Mouse (Mus musculus) lung, embryonic 15.5 days (tissue): ENCODE data around the gene Zbtb7a. TPM values are rescaled to one million over a fixed set of nuclear protein-coding genes. Genes with fewer than 3 reads are reported as not detected.
A peak's percentile ranks its signal among the peaks of the same experiment; 100 is the strongest.
"Not testable (repeated sequence)": the region's sequence is repeated elsewhere in the genome, so short reads cannot be mapped to it uniquely, and the experiment has no call there.

ENCODE experiments used
- ATAC-seq: fragments of 200-750 bp; cut with Nextera tagmentation; 2 replicates; pipeline ENCODE4 v1.8.0; 2017; ENCODE audit warnings: moderate number of reproducible peaks, borderline replicate concordance; ENCODE audit not compliant: low FRiP score, low TSS enrichment; ENCODE audit errors: extremely low read depth
- H3K27ac ChIP-seq: fragments of 300-500 bp; sonication (generic); 2 replicates; pipeline ENCODE4 v1.5.1; 2015; ENCODE audit warnings: moderate library complexity, mild to moderate bottlenecking, inconsistent platforms
- H3K27me3 ChIP-seq: fragments of 300-500 bp; sonication (generic); 2 replicates; pipeline ENCODE4 v1.6.1; 2015; ENCODE audit warnings: inconsistent platforms
- H3K36me3 ChIP-seq: fragments of 300-500 bp; sonication (generic); 2 replicates; pipeline ENCODE4 v1.6.1; 2015; ENCODE audit warnings: inconsistent platforms
- H3K4me1 ChIP-seq: fragments of 300-500 bp; sonication (generic); 2 replicates; pipeline ENCODE4 v1.6.1; 2015; ENCODE audit warnings: inconsistent platforms
- H3K4me2 ChIP-seq: fragments of 300-500 bp; sonication (generic); 2 replicates; pipeline ENCODE4 v1.6.1; 2015; ENCODE audit warnings: inconsistent platforms, mild to moderate bottlenecking, moderate library complexity
- H3K4me3 ChIP-seq: fragments of 300-500 bp; sonication (generic); 2 replicates; pipeline ENCODE4 v1.5.1; 2015; ENCODE audit warnings: mild to moderate bottlenecking, inconsistent platforms
- H3K9ac ChIP-seq: fragments of 300-500 bp; sonication (generic); 2 replicates; pipeline ENCODE4 v1.6.1; 2015; ENCODE audit warnings: inconsistent platforms
- H3K9me3 ChIP-seq: fragments of 300-500 bp; sonication (generic); 2 replicates; pipeline ENCODE4 v1.6.1; 2016; ENCODE audit warnings: inconsistent platforms
- WGBS: fragments of 180-500 bp; shearing (Covaris S2); methylation state at CpG from one replicate; pipeline ENCODE4 v1.1.7; 2015; 5-methylcytosine and 5-hydroxymethylcytosine counted together
- polyA plus RNA-seq: library from polyadenylated mRNA; unstranded; fragments of >200 nt; fragmentation: Nextera tagmentation; extraction: Ambion mirVana; gene quantifications from 2 replicates; pipeline ENCODE4 v1.2.1, GENCODE M21; 2015

Zbtb7a gene
- polyA plus RNA-seq, 1 experiment from 2014 or later = 36.9 TPM

DNA sequence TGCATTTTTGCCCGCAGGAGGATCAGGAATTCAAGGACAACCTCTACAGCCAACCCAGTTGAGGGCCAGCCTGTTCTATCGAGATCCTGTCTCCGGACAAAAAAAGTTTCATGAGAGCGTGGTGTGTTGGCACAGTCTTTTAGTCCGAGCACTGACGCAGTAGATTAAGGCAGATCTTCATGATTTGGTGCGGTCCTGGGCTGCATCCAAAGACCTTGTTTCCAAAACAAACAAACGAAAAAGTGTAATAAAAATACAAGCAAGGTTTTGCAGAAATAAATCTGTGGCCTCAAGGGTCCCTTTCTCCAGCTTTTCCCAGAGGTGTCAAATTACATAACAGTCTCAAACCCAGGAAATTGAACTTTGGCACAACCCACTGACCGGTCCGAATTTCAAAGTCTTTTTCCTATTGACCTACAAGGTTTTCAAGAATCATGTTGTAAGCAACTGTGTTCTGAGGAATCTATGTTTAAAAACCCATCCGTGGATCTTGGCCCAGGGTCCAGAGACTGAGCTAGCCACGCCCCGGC lies 41.0 kb downstream of the Zbtb7a start:
- ATAC-seq = peak; percentile 9; the same call in 1 of the 2 replicates
- peaks cover 48% of the 10 kb centered on the region for H3K4me1 ChIP-seq

DNA sequence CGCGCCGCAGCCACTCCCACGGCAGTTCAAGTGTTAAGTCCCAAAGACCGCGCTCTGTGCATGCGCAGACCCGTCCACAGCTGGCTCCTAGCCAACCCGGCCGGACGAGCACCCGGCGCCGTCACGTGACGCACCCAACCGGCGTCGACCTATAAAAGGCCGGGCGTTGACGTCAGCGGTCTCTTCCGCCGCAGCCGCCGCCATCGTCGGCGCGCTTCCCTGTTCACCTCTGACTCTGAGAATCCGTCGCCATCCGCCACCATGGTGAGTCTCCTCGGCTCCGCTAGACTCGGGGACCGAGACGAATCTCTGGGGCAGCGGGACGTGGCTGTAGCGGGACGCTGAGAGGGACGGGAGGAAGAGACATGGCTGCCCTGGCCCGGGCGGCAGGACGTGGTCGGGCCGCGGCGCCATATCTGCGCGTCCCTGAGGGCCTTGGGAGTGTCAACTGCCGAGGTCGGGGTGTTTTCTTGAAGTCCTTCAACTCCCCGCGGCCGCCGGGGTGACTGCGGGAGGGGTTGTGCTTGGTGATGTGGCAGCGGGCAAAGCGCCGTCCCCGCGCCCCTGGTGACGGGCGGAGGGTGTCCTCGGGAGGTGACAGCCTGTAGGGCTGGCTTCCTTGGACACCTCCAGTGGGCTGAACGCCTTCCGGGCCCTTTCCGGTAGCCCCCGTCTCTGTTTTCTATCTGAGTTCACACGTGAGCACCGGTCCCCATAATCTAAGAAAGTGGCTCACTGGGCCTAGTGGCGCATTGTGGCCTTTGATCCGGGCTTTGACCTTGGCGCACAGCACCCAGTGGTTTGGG lies 41.6 kb downstream of the Zbtb7a start, which contains the start of gene Eef2:
Gene Eef2 (plus strand): TSS at position 166 of the 806 bp plus-strand sequence.
- H3K36me3 ChIP-seq = peaks cover 43% of the 10 kb centered on the region
- peak within 1 kb of the TSS; percentile 78 for H3K4me2 ChIP-seq
- H3K4me3 ChIP-seq = peak within 1 kb of the TSS; percentile 77
- peak; percentile 86 for ATAC-seq
- WGBS = under 1% methylated on average over 77 of the region's 77 CpGs
- H3K9me3 ChIP-seq = no peaks in the 10 kb centered on the region
- peak within 1 kb of the TSS; percentile 87 for H3K27ac ChIP-seq
- H3K9ac ChIP-seq = peak within 1 kb of the TSS; percentile 89
- H3K27me3 ChIP-seq = no peaks in the 10 kb centered on the region
- peaks cover 53% of the 10 kb centered on the region for H3K4me1 ChIP-seq

More for the DNA sequence above, 41.0 kb downstream of the Zbtb7a start:
- Histone ChIP-seq H3K4me2 (peak overlapping the region; percentile 78), H3K27me3 (no peaks in the 10 kb centered on the region), H3K9ac (peak overlapping the region; percentile 31), H3K36me3 (peaks cover 36% of the 10 kb centered on the region), H3K4me3 (peak overlapping the region; percentile 77), H3K27ac (peak overlapping the region; percentile 87), H3K9me3 (no peaks in the 10 kb centered on the region)
- 2% methylated on average over 13 of the region's 13 CpGs for WGBS

- Histone ChIP-seq H3K9me3 (no peaks in the 10 kb centered on the region), H3K27me3 (no peaks in the 10 kb centered on the region), H3K27ac (peak overlapping the region; percentile 69; the same call in 1 of the 2 replicates), H3K4me1 (peaks cover 57% of the 10 kb centered on the region), H3K4me3 (peak overlapping the region; percentile 77), H3K9ac (peak overlapping the region; percentile 89), H3K4me2 (peak overlapping the region; percentile 78), H3K36me3 (peaks cover 50% of the 10 kb centered on the region)
- WGBS = 6% methylated on average over 16 of the region's 16 CpGs
- no peak for ATAC-seq
Measured at GRCm38 (mm10) chr10:81177491-81177925, 42.5 kb downstream of the Zbtb7a start.

DNA sequence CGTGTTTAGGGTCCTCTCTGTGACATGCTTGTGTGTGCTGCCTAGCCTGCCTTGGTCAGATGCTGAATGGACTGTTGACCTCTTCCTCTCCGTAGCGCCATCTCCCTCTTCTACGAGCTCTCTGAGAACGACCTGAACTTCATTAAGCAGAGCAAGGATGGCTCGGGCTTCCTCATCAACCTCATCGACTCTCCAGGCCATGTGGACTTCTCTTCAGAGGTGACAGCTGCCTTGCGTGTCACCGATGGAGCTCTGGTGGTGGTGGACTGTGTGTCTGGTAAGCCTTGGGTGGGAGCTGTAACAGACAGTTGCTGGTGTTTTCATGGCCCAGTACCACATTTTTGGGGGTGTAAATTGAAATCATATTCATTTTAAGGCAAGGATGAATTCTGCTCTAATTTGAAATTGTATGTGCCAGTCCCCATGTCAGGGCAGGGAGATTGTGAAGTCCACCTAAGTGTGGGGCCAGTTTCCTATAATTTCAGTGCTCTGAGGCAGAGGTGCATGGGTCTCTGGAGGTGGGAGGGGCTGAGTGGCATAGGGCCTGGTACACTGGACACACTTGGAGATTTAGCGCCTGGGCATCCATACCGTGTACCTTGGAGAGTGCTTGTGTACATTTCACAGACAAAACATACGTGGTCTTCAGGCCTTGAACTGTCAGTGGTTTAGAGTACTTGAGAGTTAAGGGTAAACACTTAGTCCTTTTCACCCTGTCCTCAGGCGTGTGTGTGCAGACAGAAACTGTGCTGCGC lies 43.1 kb downstream of the Zbtb7a start:
- Histone ChIP-seq H3K9me3 (no peaks in the 10 kb centered on the region), H3K27ac (no peak overlapping the region), H3K4me1 (peaks cover 54% of the 10 kb centered on the region), H3K9ac (peak overlapping the region; percentile 89), H3K36me3 (peaks cover 50% of the 10 kb centered on the region), H3K4me2 (peak overlapping the region; percentile 78), H3K27me3 (no peaks in the 10 kb centered on the region), H3K4me3 (peak overlapping the region; percentile 77)
- WGBS = 51% methylated on average over 14 of the region's 14 CpGs
- no peak for ATAC-seq

GRCm38 (mm10) chr10:81178927-81179326 lies 43.9 kb downstream of the Zbtb7a start:
- peaks cover 50% of the 10 kb centered on the region for H3K36me3 ChIP-seq
- peaks cover 53% of the 10 kb centered on the region for H3K4me1 ChIP-seq
- no peaks in the 10 kb centered on the region for H3K9me3 ChIP-seq
- WGBS = 89% methylated on average over 11 of the region's 11 CpGs
- H3K27ac ChIP-seq = no peak overlapping the region
- no peak overlapping the region for H3K9ac ChIP-seq
- no peak for ATAC-seq
- no peak overlapping the region for H3K4me3 ChIP-seq
- no peak overlapping the region for H3K4me2 ChIP-seq
- H3K27me3 ChIP-seq = no peaks in the 10 kb centered on the region

DNA sequence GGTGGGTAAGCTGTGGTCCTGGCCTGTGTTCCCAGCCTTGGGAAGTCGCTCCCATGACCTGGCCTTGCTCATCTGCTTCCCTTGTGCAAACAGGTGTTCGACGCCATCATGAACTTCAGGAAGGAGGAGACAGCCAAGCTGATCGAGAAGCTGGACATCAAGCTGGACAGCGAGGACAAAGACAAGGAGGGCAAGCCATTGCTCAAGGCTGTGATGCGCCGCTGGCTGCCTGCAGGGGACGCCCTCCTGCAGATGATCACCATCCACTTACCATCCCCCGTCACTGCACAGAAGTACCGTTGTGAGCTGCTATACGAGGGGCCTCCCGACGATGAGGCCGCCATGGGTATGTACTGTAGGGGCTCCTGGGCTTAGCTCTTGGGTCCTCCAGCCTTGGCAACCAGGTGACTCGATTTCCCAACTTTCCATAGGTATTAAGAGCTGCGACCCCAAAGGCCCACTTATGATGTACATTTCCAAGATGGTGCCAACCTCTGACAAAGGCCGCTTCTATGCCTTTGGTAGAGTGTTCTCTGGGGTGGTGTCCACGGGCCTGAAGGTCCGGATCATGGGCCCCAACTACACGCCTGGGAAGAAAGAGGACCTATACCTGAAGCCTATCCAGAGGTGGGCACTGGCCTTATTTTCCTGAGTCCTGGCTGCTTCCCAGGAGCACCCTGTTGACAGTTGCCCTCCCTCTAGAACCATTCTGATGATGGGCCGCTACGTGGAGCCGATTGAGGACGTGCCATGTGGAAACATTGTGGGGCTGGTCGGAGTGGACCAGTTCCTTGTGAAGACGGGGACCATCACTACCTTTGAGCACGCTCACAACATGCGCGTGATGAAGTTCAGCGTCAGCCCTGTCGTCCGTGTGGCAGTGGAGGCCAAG lies 44.7 kb downstream of the Zbtb7a start:
- H3K36me3 ChIP-seq = peaks cover 50% of the 10 kb centered on the region
- no peak overlapping the region for H3K27ac ChIP-seq
- no peak for ATAC-seq
- H3K4me2 ChIP-seq = no peak overlapping the region
- peaks cover 53% of the 10 kb centered on the region for H3K4me1 ChIP-seq
- 83% methylated on average over 32 of the region's 32 CpGs for WGBS
- H3K9me3 ChIP-seq = no peaks in the 10 kb centered on the region
- no peak overlapping the region for H3K9ac ChIP-seq
- H3K4me3 ChIP-seq = no peak overlapping the region
- no peaks in the 10 kb centered on the region for H3K27me3 ChIP-seq

GRCm38 (mm10) chr10:81180946-81181345 lies 45.9 kb downstream of the Zbtb7a start:
- Histone ChIP-seq H3K4me1 (peaks cover 50% of the 10 kb centered on the region), H3K36me3 (peaks cover 58% of the 10 kb centered on the region), H3K4me3 (no peak overlapping the region), H3K27me3 (no peaks in the 10 kb centered on the region), H3K9ac (no peak overlapping the region), H3K9me3 (no peaks in the 10 kb centered on the region), H3K4me2 (no peak overlapping the region), H3K27ac (no peak overlapping the region)
- no peak for ATAC-seq
- WGBS = 89% methylated on average over 13 of the region's 13 CpGs

- not testable (repeated sequence) for H3K4me2 ChIP-seq, ATAC-seq, H3K27me3 ChIP-seq, H3K9ac ChIP-seq, H3K4me3 ChIP-seq, H3K9me3 ChIP-seq
- Histone ChIP-seq H3K27ac (peak overlapping the region; percentile 46; the same call in 1 of the 2 replicates), H3K4me1 (peaks cover 48% of the 10 kb centered on the region), H3K36me3 (peaks cover 64% of the 10 kb centered on the region)
- WGBS = 72% methylated on average over 12 of the region's 12 CpGs
Measured at GRCm38 (mm10) chr10:81181860-81182259, 46.8 kb downstream of the Zbtb7a start.

GRCm38 (mm10) chr10:81182336-81183333 lies 47.6 kb downstream of the Zbtb7a start, which contains the start of gene Dapk3:
Gene Dapk3, plus strand, starts transcription at chr10:81183005.
- peaks cover 46% of the 10 kb centered on the region for H3K4me1 ChIP-seq
- 5% methylated on average over 53 of the region's 53 CpGs for WGBS
- H3K36me3 ChIP-seq = peaks cover 65% of the 10 kb centered on the region

DNA sequence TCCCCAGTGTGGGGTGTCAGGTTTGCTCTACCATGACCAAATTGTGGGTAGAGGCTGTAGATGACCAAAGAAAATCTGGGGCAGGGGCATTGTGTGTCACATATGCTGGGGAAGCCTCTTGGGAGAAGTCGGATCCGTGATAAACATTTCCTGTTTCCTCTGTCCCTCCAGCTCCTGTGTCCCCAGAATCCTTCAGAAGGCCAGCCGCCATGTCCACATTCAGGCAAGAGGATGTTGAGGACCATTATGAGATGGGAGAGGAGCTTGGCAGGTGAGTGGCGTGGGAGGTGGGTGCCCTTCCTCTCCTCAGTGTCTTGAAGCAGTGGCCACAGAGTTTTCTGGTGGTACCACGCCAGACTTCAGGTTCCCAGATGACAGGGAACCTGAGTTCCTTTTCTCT lies 48.8 kb downstream of the Zbtb7a start, which contains the start of gene 4930442H23Rik:
Gene 4930442H23Rik (minus strand): TSS at position 45 of the 400 bp plus-strand sequence.
- 59% methylated on average over 5 of the region's 5 CpGs for WGBS
- Histone ChIP-seq H3K4me3 (peak within 1 kb of the TSS; percentile 74), H3K27me3 (no peaks in the 10 kb centered on the region), H3K9ac (peak within 1 kb of the TSS; percentile 66), H3K4me2 (peak within 1 kb of the TSS; percentile 69), H3K36me3 (peaks cover 58% of the 10 kb centered on the region), H3K9me3 (no peaks in the 10 kb centered on the region), H3K4me1 (peaks cover 35% of the 10 kb centered on the region), H3K27ac (peak within 1 kb of the TSS; percentile 93)
- ATAC-seq = no peak

More at GRCm38 (mm10) chr10:81182336-81183333, 47.6 kb downstream of the Zbtb7a start, which contains the start of gene Dapk3:
- Histone ChIP-seq H3K27ac (peak within 1 kb of the TSS; percentile 93), H3K9ac (peak within 1 kb of the TSS; percentile 66), H3K27me3 (no peaks in the 10 kb centered on the region), H3K9me3 (no peaks in the 10 kb centered on the region), H3K4me3 (peak within 1 kb of the TSS; percentile 74), H3K4me2 (peak within 1 kb of the TSS; percentile 69)
- peak; percentile 93 for ATAC-seq
